Mouse (Mus musculus): ENCODE data around the gene Cant1.

DNA sequence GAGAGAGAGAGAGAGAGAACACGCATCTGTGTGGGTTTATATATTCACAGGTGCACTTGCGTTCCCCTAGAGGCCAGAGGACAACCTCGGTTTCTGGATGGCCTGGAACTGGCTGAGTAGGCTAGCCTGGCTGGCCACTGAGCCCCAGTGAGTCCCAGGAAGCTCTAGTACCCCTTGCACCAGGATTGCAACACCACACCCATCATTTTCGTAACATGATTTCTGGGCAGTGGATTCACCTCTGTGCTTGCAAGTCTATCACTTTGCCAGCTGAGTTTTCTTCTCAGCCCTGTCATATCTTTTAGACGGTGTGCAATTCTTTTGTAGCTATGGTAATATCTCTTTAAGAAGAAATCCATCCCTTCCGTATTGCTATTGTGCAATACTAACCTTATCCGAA lies 1.4 kb upstream of the Cant1 start:
- no peak for TF ChIP-seq EP300 (IDR thresholded peaks at IDR 0.05; ENCODE audit: low read depth)
- no peak for TF ChIP-seq CTCF (IDR thresholded peaks at IDR 0.05; ENCODE audit: low read depth)
